Mouse (Mus musculus) cortical plate, adult 2 months (tissue): ENCODE measurements around the gene Dstyk. TPM values are rescaled to one million over a fixed set of nuclear protein-coding genes. Genes with fewer than 3 reads are reported as not detected.

Experiments used
- H3K27ac ChIP-seq: fragments of 200-500 bp; 2 replicates; pipeline ENCODE4 v1.5.1; 2012; ENCODE audit warnings: low read length, control low read depth, inconsistent platforms; ENCODE audit not compliant: insufficient read depth
- H3K4me1 ChIP-seq: fragments of 200-500 bp; 2 replicates; pipeline ENCODE4 v1.6.1; 2011; ENCODE audit warnings: low read length; ENCODE audit not compliant: control insufficient read depth, insufficient read depth
- H3K4me3 ChIP-seq: fragments of 200-500 bp; 2 replicates; pipeline ENCODE4 v1.5.1; 2011; ENCODE audit warnings: mild to moderate bottlenecking, low read length, control low read depth; ENCODE audit not compliant: insufficient read depth
- CTCF ChIP-seq: fragments of 200-500 bp; IDR thresholded peaks from 2 replicates; pipeline ENCODE4 v1.5.1; 2011; ENCODE audit warnings: mild to moderate bottlenecking, control low read depth, low read length; ENCODE audit not compliant: insufficient read depth; ENCODE audit errors: extremely low read depth
- POLR2A ChIP-seq: fragments of 200-500 bp; IDR thresholded peaks from 2 replicates; pipeline ENCODE4 v1.6.1; 2011; ENCODE audit warnings: mild to moderate bottlenecking, low read length, control low read depth; ENCODE audit not compliant: insufficient read depth; ENCODE audit errors: extremely low read depth
- polyA plus RNA-seq: library from polyadenylated mRNA; depleted of rRNA; stranded (reverse); fragments of >200 nt; gene quantifications from 2 replicates; pipeline ENCODE4 v1.2.3, GENCODE M21; 2012

Dstyk gene
- polyA plus RNA-seq, 1 experiment = 24.0 TPM

GRCm38 (mm10) chr1:132410657-132411056, 6.7 kb upstream of the Dstyk start:
- Histone ChIP-seq H3K27ac (no peak overlapping the region), H3K4me3 (no peak overlapping the region), H3K4me1 (no peaks in the 10 kb centered on the region)
- TF ChIP-seq POLR2A (no peak), CTCF (no peak)

DNA sequence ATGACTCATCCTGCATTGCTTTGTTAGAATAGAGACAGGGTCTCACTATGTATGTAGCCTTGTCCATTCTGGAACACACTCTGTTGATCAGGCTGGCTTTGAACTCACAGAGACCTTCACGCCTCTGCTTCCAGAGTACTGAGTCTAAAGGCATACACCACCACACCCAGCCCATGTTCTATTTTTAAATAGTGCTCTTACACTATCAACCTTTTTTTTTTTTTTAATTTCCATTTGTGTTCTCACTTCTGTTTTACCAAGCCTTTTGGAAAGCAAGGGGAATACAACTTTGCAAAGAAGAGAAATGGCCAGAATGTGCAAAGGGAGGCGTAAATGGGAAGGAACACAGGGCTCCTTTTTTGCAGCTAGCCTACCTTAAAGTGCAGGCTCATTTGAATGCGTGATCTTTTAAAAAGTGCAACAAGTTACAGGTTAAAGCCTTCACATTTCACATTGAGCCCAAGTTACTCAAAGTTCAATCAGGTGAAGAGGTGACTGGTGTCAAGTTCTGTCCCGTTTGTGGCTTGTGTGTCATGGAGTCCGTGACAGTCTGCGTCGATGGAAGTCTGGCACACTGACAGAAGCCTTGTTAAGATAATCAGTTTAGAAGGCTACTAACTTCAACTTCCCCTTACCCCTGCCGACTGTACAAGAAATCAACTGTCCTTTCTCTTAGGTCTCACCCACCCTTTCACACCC, 962 bp upstream of the Dstyk start:
- H3K27ac ChIP-seq = no peak overlapping the region
- peaks cover 8% of the 10 kb centered on the region; the same call in 1 of the 2 replicates for H3K4me1 ChIP-seq
- no peak overlapping the region for H3K4me3 ChIP-seq
- TF ChIP-seq POLR2A (no peak), CTCF (no peak)

GRCm38 (mm10) chr1:132416943-132417290, 438 bp upstream of the Dstyk start:
- H3K27ac ChIP-seq = no peak overlapping the region
- no peak for TF ChIP-seq CTCF
- no peak for TF ChIP-seq POLR2A
- H3K4me3 ChIP-seq = peak overlapping the region; percentile 65
- H3K4me1 ChIP-seq = peaks cover 8% of the 10 kb centered on the region; the same call in 1 of the 2 replicates

GRCm38 (mm10) chr1:132420206-132420605, 2.9 kb downstream of the Dstyk start:
- TF ChIP-seq POLR2A = no peak
- no peak for TF ChIP-seq CTCF
- Histone ChIP-seq H3K4me3 (no peak overlapping the region), H3K27ac (no peak overlapping the region), H3K4me1 (peaks cover 9% of the 10 kb centered on the region; the same call in 1 of the 2 replicates)

DNA sequence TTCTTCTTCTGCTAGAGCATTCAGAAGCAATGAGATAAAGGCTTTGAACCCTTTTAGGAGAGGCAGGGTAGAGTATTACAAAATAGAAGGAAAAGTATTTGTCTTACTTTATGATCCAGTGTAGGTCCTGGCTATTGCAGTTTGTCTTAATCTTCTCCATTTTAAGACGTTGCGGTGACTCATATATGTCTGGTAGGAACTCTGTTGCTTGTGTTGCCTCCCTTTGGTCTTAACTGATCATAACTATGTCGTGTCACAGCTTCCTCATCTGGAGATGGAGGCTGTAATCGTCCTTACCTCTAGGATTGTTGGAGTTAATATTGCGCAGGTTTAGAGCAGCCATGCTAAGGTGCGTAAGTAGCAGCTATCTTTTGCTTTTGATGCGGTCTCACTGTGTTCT, 3.3 kb downstream of the Dstyk start:
- H3K4me3 ChIP-seq = no peak overlapping the region
- H3K4me1 ChIP-seq = peaks cover 9% of the 10 kb centered on the region; the same call in 1 of the 2 replicates
- no peak for TF ChIP-seq POLR2A
- no peak for TF ChIP-seq CTCF
- no peak overlapping the region for H3K27ac ChIP-seq

DNA sequence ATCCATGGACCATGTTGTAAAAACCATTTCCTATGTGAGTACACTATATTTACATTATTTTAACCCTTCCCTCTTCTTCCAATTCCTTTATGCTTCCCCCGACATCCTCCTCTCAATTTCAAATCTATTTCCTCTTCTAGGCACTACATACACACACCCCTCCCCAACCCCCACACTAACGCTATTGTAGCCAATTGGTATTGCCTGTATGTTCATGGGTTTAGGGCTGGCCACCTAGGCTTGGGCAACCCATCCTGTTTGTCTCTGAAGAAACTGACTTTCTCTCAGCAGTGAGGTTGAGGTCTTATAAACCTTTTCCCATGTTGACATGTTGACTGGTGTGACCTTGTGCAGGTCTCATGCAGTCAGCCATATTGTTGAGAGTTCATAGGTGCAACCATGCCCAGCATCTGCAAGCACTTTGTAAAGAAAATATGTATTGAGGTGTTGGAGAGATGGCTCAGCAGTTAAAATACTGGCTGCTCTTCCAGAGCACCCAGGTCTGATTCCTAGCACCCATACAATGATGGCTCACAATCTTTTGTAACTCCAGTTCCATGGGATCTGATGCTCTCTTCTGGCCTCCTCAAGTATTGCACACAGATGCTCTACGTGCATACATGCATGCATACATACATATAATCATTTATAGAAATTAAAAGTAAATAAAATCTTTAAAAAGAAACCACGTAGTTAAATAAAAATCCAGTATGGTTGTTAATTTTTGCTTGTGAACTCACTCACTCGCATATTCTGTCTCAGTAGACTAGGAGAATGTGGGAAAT, 5.7 kb downstream of the Dstyk start:
- H3K27ac ChIP-seq = no peak overlapping the region
- H3K4me3 ChIP-seq = no peak overlapping the region
- TF ChIP-seq POLR2A (no peak), CTCF (no peak)
- peaks cover 9% of the 10 kb centered on the region; the same call in 1 of the 2 replicates for H3K4me1 ChIP-seq

DNA sequence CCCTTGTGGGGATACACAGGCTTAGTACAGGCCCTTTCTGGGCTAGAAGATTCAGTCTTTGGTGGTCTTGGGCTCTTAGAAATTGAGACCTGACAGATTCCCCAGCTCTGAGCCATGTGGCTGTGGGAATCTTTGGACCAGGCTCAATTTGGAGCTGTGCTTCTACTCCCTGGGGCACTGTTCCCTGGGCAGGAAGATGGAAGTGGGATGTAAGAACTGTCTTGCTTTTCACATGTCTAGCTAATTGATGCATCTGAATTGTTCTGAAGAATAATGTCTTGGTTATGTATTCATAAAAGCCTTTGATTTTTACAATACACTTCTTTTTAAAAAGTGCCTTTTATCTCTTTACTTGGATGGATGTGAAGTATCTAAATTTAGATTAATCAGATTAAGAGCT, 8.2 kb downstream of the Dstyk start:
- Histone ChIP-seq H3K27ac (no peak overlapping the region), H3K4me1 (peaks cover 3% of the 10 kb centered on the region), H3K4me3 (no peak overlapping the region)
- TF ChIP-seq POLR2A = no peak
- no peak for TF ChIP-seq CTCF

DNA sequence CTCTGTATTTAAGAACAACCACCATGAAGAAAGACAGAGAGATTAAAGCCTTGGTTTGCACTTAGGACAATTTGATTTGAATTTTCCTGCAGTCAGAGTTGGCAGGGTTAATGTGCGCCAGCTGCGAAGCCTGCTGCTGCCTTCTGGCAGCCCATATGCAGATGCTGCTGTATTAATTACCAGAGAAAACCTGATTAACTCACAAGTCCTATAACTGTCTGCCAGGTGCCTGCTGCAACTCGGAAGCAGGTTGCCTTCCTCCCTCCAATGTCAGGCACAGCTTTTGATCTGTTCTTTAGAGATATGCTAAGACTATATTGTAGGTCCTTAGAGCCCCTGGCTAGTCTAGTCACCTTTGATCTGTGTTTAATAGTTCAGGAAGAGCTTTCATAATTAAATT, 13.5 kb downstream of the Dstyk start:
- peaks cover 7% of the 10 kb centered on the region for H3K4me1 ChIP-seq
- H3K27ac ChIP-seq = no peak overlapping the region
- TF ChIP-seq CTCF = no peak
- no peak for TF ChIP-seq POLR2A
- no peak overlapping the region for H3K4me3 ChIP-seq

DNA sequence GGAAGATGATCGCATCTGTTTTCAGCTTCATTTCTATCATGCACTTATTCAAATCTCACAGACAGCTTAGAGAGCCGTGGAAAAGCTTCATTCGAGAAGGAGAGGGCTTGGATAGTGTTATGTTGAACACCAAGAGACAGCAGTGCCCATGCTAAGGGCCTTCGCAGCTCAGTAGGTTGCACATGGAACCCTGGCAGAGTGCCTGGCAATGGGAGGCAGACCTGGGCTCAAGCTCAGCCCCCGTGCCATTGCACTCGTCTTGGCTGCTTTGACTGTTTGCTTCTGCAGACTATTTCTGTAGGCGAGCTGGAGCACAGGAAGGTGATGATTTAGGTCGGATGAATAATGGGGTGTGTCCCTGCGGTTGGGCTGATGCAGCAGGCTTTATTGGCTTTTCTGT, 14.4 kb downstream of the Dstyk start:
- Histone ChIP-seq H3K4me3 (no peak overlapping the region), H3K4me1 (peaks cover 7% of the 10 kb centered on the region), H3K27ac (no peak overlapping the region)
- TF ChIP-seq CTCF (no peak), POLR2A (no peak)

- no peak for TF ChIP-seq CTCF
- TF ChIP-seq POLR2A = no peak
These were observed 16.0 kb downstream of the Dstyk start for GRCm38 (mm10) chr1:132433349-132433748.

More at GRCm38 (mm10) chr1:132433349-132433748, 16.0 kb downstream of the Dstyk start:
- peaks cover 10% of the 10 kb centered on the region for H3K4me1 ChIP-seq
- no peak overlapping the region for H3K27ac ChIP-seq
- no peak overlapping the region for H3K4me3 ChIP-seq
